Mouse (Mus musculus): ENCODE measurements around the gene Atxn1. TPM values are rescaled to one million over a fixed set of nuclear protein-coding genes. Genes with fewer than 3 reads are reported as not detected.

Atxn1 gene
- polyA plus RNA-seq, 1 experiment from 2014 or later, result 6.8 TPM

DNA sequence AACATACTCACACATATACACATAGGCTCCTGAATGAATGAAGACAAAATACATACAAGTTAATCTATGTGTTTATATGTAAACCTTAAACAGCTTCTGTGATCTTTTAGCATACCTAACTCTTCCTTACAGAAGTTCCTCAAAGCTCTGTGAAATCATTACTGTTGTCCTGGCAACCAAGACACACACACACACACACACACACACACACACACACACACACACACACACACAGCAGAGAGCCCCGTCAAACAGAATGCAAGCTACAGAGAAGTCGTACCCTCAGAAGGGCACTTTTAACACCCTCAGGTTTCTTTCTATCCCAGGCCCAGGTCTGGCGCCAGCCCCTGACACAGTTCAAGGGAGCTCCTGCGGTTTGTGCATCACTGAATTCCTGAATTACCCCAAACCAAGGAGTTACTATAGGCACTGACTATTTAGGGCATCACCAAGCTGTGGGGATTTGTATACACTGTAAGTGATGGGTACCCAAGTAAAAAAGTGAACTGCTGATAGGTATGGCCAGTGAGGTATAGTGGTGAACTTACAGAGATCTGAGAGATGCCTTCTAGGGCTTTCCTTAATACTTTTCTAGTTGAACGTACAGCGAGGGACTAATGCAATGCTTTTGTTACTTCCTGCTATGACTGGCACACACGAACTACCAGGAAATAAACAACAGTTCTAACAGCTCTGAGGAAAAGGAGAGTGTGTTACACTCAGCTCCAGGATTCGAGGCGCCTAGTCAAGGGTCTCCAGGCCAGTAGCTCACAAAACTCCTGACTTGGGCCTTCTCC is 75.7 kb downstream of the Atxn1 start:
- no peak for DNase-seq (ENCODE audit: low spot score)

DNA sequence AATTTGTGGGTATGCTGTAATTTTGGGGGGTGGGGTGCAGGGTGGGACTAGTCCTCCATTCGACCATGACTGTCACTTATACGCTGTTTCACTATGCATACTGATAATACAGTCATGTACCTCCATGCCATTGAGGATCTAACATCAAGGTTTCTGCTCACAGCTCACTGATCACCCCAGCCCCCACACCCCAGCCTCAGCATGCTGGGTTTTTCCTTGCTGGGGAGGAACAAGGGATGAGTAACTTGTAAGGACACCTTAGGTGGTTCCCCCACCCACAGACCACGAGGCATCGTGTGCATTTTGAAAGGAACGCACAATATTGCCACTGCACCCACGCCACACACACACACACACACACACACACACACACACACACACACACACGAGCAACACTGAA is 79.9 kb downstream of the Atxn1 start:
- 85% methylated on average over 7 of the region's 7 CpGs for WGBS
- Histone ChIP-seq H3K4me2 (ENCODE audit: low read length) (no peak overlapping the region), H3K4me3 (replicated peaks; ENCODE audit: low read depth, low read length) (no peak overlapping the region), H3K27ac (no peak overlapping the region), H3K9ac (ENCODE audit: low read depth, low read length) (no peak overlapping the region), H3K4me1 (replicated peaks; ENCODE audit: insufficient read depth, low read length) (0 out of 2 replicates have a peak, but pooled peaks cover 22% of the 10 kb centered on the region), H3K36me3 (ENCODE audit: insufficient read depth, low read length) (no peaks in the 10 kb centered on the region), H3K9me3 (replicated peaks; ENCODE audit: low read length) (no peaks in the 10 kb centered on the region), H3K27me3 (ENCODE audit: insufficient read depth, low read length) (no peaks in the 10 kb centered on the region)
- DNase-seq (ENCODE audit: low spot score) (no peak), ATAC-seq (replicated peaks; ENCODE audit: low FRiP score, low read depth) (no peak)
- no peak for TF ChIP-seq CTCF (IDR thresholded peaks at IDR 0.05; ENCODE audit: low read depth)

More for the DNA sequence above, 75.7 kb downstream of the Atxn1 start:
- WGBS, result 55% methylated on average over 9 of the region's 9 CpGs
- Histone ChIP-seq H3K9me3 (replicated peaks; ENCODE audit: low read length) (no peaks in the 10 kb centered on the region), H3K4me1 (replicated peaks; ENCODE audit: insufficient read depth, low read length) (no peaks in the 10 kb centered on the region), H3K36me3 (ENCODE audit: insufficient read depth, low read length) (no peaks in the 10 kb centered on the region), H3K9ac (ENCODE audit: low read depth, low read length) (no peak overlapping the region), H3K27me3 (ENCODE audit: insufficient read depth, low read length) (no peaks in the 10 kb centered on the region), H3K4me2 (ENCODE audit: low read length) (no peak overlapping the region), H3K4me3 (replicated peaks; ENCODE audit: low read depth, low read length) (no peak overlapping the region), H3K27ac (peak overlapping the region; percentile 43)
- ATAC-seq (replicated peaks; ENCODE audit: low FRiP score, low read depth), result no peak
- no peak for TF ChIP-seq CTCF (IDR thresholded peaks at IDR 0.05; ENCODE audit: low read depth)

DNA sequence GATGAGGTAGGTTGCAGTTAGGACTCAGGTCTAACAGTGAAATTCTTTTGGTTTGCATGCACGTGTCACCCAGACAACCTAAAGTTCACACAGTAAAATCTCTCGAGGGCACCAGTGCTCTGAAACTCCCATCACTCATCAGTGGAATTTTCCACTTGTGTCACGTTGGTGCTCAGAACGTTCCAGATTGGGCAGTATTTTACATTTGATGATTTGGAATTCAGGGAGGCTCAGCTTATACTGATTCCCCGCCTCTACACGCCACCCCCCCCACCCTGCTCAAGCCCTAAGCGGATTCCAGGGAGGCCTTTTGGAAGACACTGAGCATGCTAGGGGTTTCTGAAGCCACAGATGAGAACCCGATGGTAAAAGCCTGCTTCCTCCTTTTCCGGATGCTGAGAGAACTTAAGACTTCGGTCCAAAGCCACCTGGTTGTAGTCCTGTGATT is 81.0 kb downstream of the Atxn1 start:
- Histone ChIP-seq H3K27me3 (ENCODE audit: insufficient read depth, low read length) (no peaks in the 10 kb centered on the region), H3K4me1 (replicated peaks; ENCODE audit: insufficient read depth, low read length) (0 out of 2 replicates have a peak, but pooled peaks cover 25% of the 10 kb centered on the region), H3K4me2 (ENCODE audit: low read length) (no peak overlapping the region), H3K9me3 (replicated peaks; ENCODE audit: low read length) (no peaks in the 10 kb centered on the region), H3K9ac (ENCODE audit: low read depth, low read length) (no peak overlapping the region), H3K27ac (no peak overlapping the region), H3K36me3 (ENCODE audit: insufficient read depth, low read length) (no peaks in the 10 kb centered on the region), H3K4me3 (replicated peaks; ENCODE audit: low read depth, low read length) (no peak overlapping the region)
- no peak for DNase-seq (ENCODE audit: low spot score)
- no peak for TF ChIP-seq CTCF (IDR thresholded peaks at IDR 0.05; ENCODE audit: low read depth)
- no peak for ATAC-seq (replicated peaks; ENCODE audit: low FRiP score, low read depth)
- 65% methylated on average over 10 of the region's 10 CpGs for WGBS

DNA sequence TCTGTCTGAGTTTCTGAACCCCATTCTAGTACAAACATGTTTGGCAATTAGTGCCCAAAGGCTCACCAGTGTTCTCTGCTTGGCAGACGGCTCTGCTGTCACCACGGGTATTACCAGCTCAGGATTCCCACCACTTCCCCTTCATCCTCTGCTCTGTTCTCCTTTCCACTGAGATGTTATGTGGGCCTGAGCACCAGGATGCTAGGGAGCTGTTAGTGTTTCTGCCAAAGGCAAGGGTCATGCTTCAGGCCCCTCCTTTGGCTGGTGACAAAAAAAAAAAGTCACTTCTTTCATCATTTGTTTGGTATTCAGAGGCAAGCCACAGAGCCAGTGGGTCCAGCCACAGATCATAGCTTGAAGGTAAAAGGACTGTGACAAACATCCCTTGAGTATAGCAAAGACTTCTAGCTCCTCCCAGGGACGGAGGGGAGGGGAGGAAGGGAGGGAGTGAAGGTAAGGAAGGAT is 81.8 kb downstream of the Atxn1 start:
- H3K27ac ChIP-seq, result no peak overlapping the region
- no peaks in the 10 kb centered on the region for H3K27me3 ChIP-seq (ENCODE audit: insufficient read depth, low read length)
- no peak overlapping the region for H3K4me3 ChIP-seq (replicated peaks; ENCODE audit: low read depth, low read length)
- no peak for DNase-seq (ENCODE audit: low spot score)
- 0 out of 2 replicates have a peak, but pooled peaks cover 25% of the 10 kb centered on the region for H3K4me1 ChIP-seq (replicated peaks; ENCODE audit: insufficient read depth, low read length)
- no peaks in the 10 kb centered on the region for H3K9me3 ChIP-seq (replicated peaks; ENCODE audit: low read length)
- no peak for TF ChIP-seq CTCF (IDR thresholded peaks at IDR 0.05; ENCODE audit: low read depth)
- H3K9ac ChIP-seq (ENCODE audit: low read depth, low read length), result no peak overlapping the region
- ATAC-seq (replicated peaks; ENCODE audit: low FRiP score, low read depth), result no peak
- 56% methylated on average over 3 of the region's 3 CpGs for WGBS
- no peak overlapping the region for H3K4me2 ChIP-seq (ENCODE audit: low read length)
- H3K36me3 ChIP-seq (ENCODE audit: insufficient read depth, low read length), result no peaks in the 10 kb centered on the region

DNA sequence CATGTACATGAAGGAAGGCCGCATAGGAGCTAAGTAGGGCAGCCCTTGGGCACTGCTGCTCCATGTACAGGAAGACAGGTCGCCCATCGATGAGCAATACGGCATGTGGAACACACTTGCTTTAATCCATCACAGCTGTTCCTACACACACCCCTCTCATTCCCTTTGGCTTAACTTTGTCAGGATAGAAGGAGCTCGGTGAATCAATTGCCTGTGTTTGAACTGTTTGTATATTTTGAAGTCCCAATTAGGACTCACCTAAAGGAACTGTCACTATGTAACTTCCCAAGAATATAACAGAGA is 84.3 kb downstream of the Atxn1 start:
- WGBS, result 78% methylated on average over 5 of the region's 5 CpGs
- Histone ChIP-seq H3K27ac (no peak overlapping the region), H3K36me3 (ENCODE audit: insufficient read depth, low read length) (no peaks in the 10 kb centered on the region), H3K9me3 (replicated peaks; ENCODE audit: low read length) (no peaks in the 10 kb centered on the region), H3K27me3 (ENCODE audit: insufficient read depth, low read length) (no peaks in the 10 kb centered on the region), H3K9ac (ENCODE audit: low read depth, low read length) (no peak overlapping the region), H3K4me1 (replicated peaks; ENCODE audit: insufficient read depth, low read length) (0 out of 2 replicates have a peak, but pooled peaks cover 25% of the 10 kb centered on the region), H3K4me3 (replicated peaks; ENCODE audit: low read depth, low read length) (no peak overlapping the region), H3K4me2 (ENCODE audit: low read length) (no peak overlapping the region)
- DNase-seq (ENCODE audit: low spot score), result no peak
- no peak for ATAC-seq (replicated peaks; ENCODE audit: low FRiP score, low read depth)
- TF ChIP-seq CTCF (IDR thresholded peaks at IDR 0.05; ENCODE audit: low read depth), result no peak

DNA sequence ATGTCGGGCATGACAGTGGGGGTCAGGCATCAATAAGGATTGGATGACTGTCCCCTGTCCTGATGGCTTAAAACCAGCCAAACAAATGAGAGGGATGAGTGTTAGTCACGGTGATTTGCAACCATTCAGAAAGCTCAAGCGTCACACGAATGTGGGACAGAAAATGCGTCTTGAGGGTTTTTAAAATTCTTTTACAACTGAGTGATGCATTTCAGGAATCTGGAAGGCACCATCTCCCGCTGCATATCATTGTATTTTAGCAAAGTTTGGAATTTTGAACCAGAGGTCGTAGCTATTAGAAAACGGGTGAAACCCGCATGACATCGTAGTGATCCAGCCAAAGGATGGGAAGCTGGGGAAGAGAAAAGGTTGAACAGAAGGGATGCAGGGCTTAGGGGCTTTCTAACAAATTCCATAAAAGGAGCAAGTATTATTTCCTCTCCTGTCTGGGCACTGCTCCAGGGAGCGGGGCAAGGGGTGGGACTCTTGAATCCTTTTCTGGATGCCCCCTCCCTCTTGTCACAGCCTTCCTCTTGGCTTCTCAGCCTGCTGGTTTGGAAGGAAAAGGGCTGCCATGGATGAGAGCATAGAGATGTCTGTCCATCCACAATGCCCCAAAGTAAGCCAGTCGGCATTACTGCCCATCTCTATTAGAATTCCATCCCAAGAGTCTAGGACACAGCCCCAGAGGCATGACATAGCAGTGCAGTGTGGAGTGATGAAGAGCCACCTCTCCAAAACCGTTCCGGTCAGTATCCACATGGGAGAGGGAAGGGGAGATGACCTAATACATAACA is 84.9 kb downstream of the Atxn1 start:
- Histone ChIP-seq H3K27ac (no peak overlapping the region), H3K4me3 (replicated peaks; ENCODE audit: low read depth, low read length) (no peak overlapping the region), H3K4me2 (ENCODE audit: low read length) (no peak overlapping the region), H3K36me3 (ENCODE audit: insufficient read depth, low read length) (no peaks in the 10 kb centered on the region), H3K4me1 (replicated peaks; ENCODE audit: insufficient read depth, low read length) (0 out of 2 replicates have a peak, but pooled peaks cover 25% of the 10 kb centered on the region), H3K9ac (ENCODE audit: low read depth, low read length) (no peak overlapping the region), H3K9me3 (replicated peaks; ENCODE audit: low read length) (no peaks in the 10 kb centered on the region), H3K27me3 (ENCODE audit: insufficient read depth, low read length) (no peaks in the 10 kb centered on the region)
- 79% methylated on average over 14 of the region's 14 CpGs for WGBS
- ATAC-seq (replicated peaks; ENCODE audit: low FRiP score, low read depth), result no peak
- no peak for TF ChIP-seq CTCF (IDR thresholded peaks at IDR 0.05; ENCODE audit: low read depth)
- peak; percentile 40 for DNase-seq (ENCODE audit: low spot score)
